Comparison of ENCODE assay signal across 11 mouse cellular contexts in genomic region chr8:90868334-90868733, GRCm38 (mm10). TPM values are rescaled to one million over a fixed set of nuclear protein-coding genes. Genes with fewer than 3 reads are reported as not detected.
A peak's percentile ranks its signal among the peaks of the same experiment; 100 is the strongest.
DNase-seq lines count a peak whose midpoint lies in the region; ATAC-seq and TF ChIP-seq lines count a peak whose summit lies in the region.
"Had no signal": no experiment of that assay in that cellular context is flagged by ENCODE, and none has a peak within 500 bp of the region (broad histone marks: within the 10 kb centered on the region; RNA-seq: fewer than 3 reads in every experiment).

No protein-coding gene starts in this region.

- H3K36me3 ChIP-seq in heart, adult 2 months (ENCODE audit: control insufficient read depth, insufficient read depth, low read length): peaks cover 6% of the 10 kb centered on the region
- 0 out of 2 replicates have a peak, but pooled peaks cover 2% of the 10 kb centered on the region for H3K36me3 ChIP-seq in heart, embryonic 11.5 days (ENCODE audit: control insufficient read depth, insufficient read depth, low read length)
- H3K36me3 ChIP-seq in midbrain, embryonic 10.5 days: no peaks in the 10 kb centered on the region
- H3K36me3 ChIP-seq in midbrain, embryonic 11.5 days (ENCODE audit: control insufficient read depth, insufficient read depth, low read length): no peaks in the 10 kb centered on the region
- H3K36me3 ChIP-seq: G1E; liver, embryonic 15.5 days had no signal

- H3K4me3 ChIP-seq in heart, adult 2 months: no peak overlapping the region
- H3K4me3 ChIP-seq in heart, embryonic 11.5 days (ENCODE audit: low read depth, low read length): no peak overlapping the region
- no peak overlapping the region for H3K4me3 ChIP-seq in midbrain, embryonic 10.5 days
- no peak overlapping the region for H3K4me3 ChIP-seq in midbrain, embryonic 11.5 days (ENCODE audit: low read depth, low read length)
- H3K4me3 ChIP-seq: liver, embryonic 15.5 days had no signal

- peaks cover 25% of the 10 kb centered on the region for H3K4me1 ChIP-seq in heart, adult 2 months (ENCODE audit: control insufficient read depth, insufficient read depth, low read length)
- H3K4me1 ChIP-seq in heart, embryonic 11.5 days (ENCODE audit: control insufficient read depth, insufficient read depth, low read length): peaks cover 13% of the 10 kb centered on the region
- peaks cover 47% of the 10 kb centered on the region for H3K4me1 ChIP-seq in midbrain, embryonic 10.5 days
- H3K4me1 ChIP-seq in midbrain, embryonic 11.5 days (ENCODE audit: control insufficient read depth, insufficient read depth, low read length): peaks cover 23% of the 10 kb centered on the region

- 22% methylated on average over 4 of the region's 4 CpGs for WGBS in heart, adult 2 months
- 76% methylated on average over 4 of the region's 4 CpGs for WGBS in heart, embryonic 11.5 days (ENCODE audit: insufficient replicate concordance)
- WGBS in midbrain, embryonic 10.5 days: 86% methylated on average over 4 of the region's 4 CpGs
- 77% methylated on average over 4 of the region's 4 CpGs for WGBS in midbrain, embryonic 11.5 days

- no peak overlapping the region for H3K4me2 ChIP-seq in heart, embryonic 11.5 days
- no peak overlapping the region for H3K4me2 ChIP-seq in midbrain, embryonic 11.5 days

- ATAC-seq in heart, embryonic 11.5 days (replicated peaks; ENCODE audit: insufficient number of reproducible peaks, low FRiP score, low TSS enrichment): no peak
- ATAC-seq in midbrain, embryonic 11.5 days (ENCODE audit: low FRiP score): no peak

- H3K27me3 ChIP-seq in heart, adult 2 months (ENCODE audit: control insufficient read depth, insufficient read depth, low read length): no peaks in the 10 kb centered on the region
- H3K27me3 ChIP-seq in heart, embryonic 11.5 days (ENCODE audit: control insufficient read depth, insufficient read depth, low read length): 0 out of 2 replicates have a peak, but pooled peaks cover 3% of the 10 kb centered on the region
- H3K27me3 ChIP-seq in midbrain, embryonic 10.5 days (ENCODE audit: low read depth, poor library complexity, severe bottlenecking): peaks cover 21% of the 10 kb centered on the region
- no peaks in the 10 kb centered on the region for H3K27me3 ChIP-seq in midbrain, embryonic 11.5 days (ENCODE audit: control insufficient read depth, insufficient read depth, low read length)

- intact Hi-C loops in heart, adult 2 months (cut with DNase I): loop anchor here (2.0 kb wide), 1 partner anchor 40 kb away; no protein-coding TSS in a partner anchor
- intact Hi-C loops in heart, postnatal 10 days (cut with DNase I): no loop called here

- peak in 1 of 2 experiments; percentile 39 for DNase-seq in heart, adult 2 months
- DNase-seq in midbrain, embryonic 10.5 days (ENCODE audit: low spot score): no peak
- DNase-seq in midbrain, embryonic 11.5 days (ENCODE audit: low spot score, missing footprints): no peak
- peak; percentile 32 to 41 for DNase-seq in heart, postnatal 10 days
- peak; percentile 68 to 82 for DNase-seq in right cerebral cortex, postnatal 36 days (ENCODE audit: low spot score in 2 of 2)
- DNase-seq in embryo, embryonic 9.5 days (ENCODE audit: extremely low spot score): no peak
- DNase-seq in spleen, postnatal 36 days (ENCODE audit: low spot score in 2 of 2): no peak

- H3K79me2 ChIP-seq in heart, adult 2 months (replicated peaks; ENCODE audit: control insufficient read depth, insufficient read depth, low read length): no peaks in the 10 kb centered on the region

- H3K9me3 ChIP-seq in heart, embryonic 11.5 days (replicated peaks; ENCODE audit: control insufficient read depth, low read length): no peaks in the 10 kb centered on the region
- no peaks in the 10 kb centered on the region for H3K9me3 ChIP-seq in midbrain, embryonic 10.5 days (replicated peaks)
- no peaks in the 10 kb centered on the region for H3K9me3 ChIP-seq in midbrain, embryonic 11.5 days (ENCODE audit: control insufficient read depth, low read length)
- H3K9me3 ChIP-seq: G1E; liver, embryonic 15.5 days had no signal

- no peak for TF ChIP-seq POLR2A in heart, adult 2 months (IDR thresholded peaks at IDR 0.05; ENCODE audit: insufficient read depth, low read depth, low read length)

- no peak overlapping the region for H3K9ac ChIP-seq in heart, adult 2 months (ENCODE audit: low read depth, low read length)
- H3K9ac ChIP-seq in heart, embryonic 11.5 days (ENCODE audit: low read depth, low read length): no peak overlapping the region
- H3K9ac ChIP-seq in midbrain, embryonic 11.5 days (ENCODE audit: low read length): no peak overlapping the region
- H3K9ac ChIP-seq: liver, embryonic 15.5 days had no signal

- TF ChIP-seq CTCF in heart, adult 2 months (IDR thresholded peaks at IDR 0.05): no peak

- no peak for TF ChIP-seq EP300 in heart, adult 2 months (IDR thresholded peaks at IDR 0.05; ENCODE audit: insufficient read depth, low read depth, low read length)

- H3K27ac ChIP-seq in heart, adult 2 months: peak overlapping the region; percentile 85
- H3K27ac ChIP-seq in heart, embryonic 11.5 days (ENCODE audit: low read depth, low read length): no peak overlapping the region
- H3K27ac ChIP-seq in midbrain, embryonic 10.5 days (replicated peaks): 0 out of 2 replicates have a peak overlapping the region, but pooled peaks have one; percentile 23
- H3K27ac ChIP-seq in midbrain, embryonic 11.5 days (ENCODE audit: low read depth, low read length): no peak overlapping the region
- H3K27ac ChIP-seq: liver, embryonic 15.5 days had no signal

RNA-seq across cellular contexts. Expression of gene Chd9, which starts 40.2 kb away (rescaled TPM):
- total RNA-seq in heart, adult 2 months (2021): 10 to 100 TPM; 43.5 to 49.7 TPM
- 54.4 and 54.6 TPM in 2 replicates for polyA plus RNA-seq in heart, adult 2 months (2012; rRNA removed)
- polyA plus RNA-seq in heart, embryonic 11.5 days (2014; fragmentation: Nextera tagmentation; extraction: Ambion mirVana): 44.7 and 46.7 TPM in 2 replicates
- polyA plus RNA-seq in midbrain, embryonic 10.5 days (2016; fragmentation: Nextera tagmentation; extraction: Ambion mirVana): 29.0 and 37.6 TPM in 2 replicates
- polyA plus RNA-seq in midbrain, embryonic 11.5 days (2014; fragmentation: Nextera tagmentation; extraction: Ambion mirVana): 35.8 and 38.1 TPM in 2 replicates
- total RNA-seq in heart, postnatal 10 days (2021): 10 to 100 TPM; 47.9 to 51.0 TPM

RNA-seq across cellular contexts. Expression of gene Gm19935, which starts 51.1 kb away (rescaled TPM):
- not detected for total RNA-seq in heart, adult 2 months (2021)
- polyA plus RNA-seq in heart, adult 2 months (2012; rRNA removed): 1.2 TPM in 1 of 2 replicates, not detected in the other
- polyA plus RNA-seq in heart, embryonic 11.5 days (2014; fragmentation: Nextera tagmentation; extraction: Ambion mirVana): not detected in 2 replicates
- polyA plus RNA-seq in midbrain, embryonic 10.5 days (2016; fragmentation: Nextera tagmentation; extraction: Ambion mirVana): not detected in 2 replicates
- polyA plus RNA-seq in midbrain, embryonic 11.5 days (2014; fragmentation: Nextera tagmentation; extraction: Ambion mirVana): not detected in 2 replicates
- total RNA-seq in heart, postnatal 10 days (2021): not detected
- total RNA-seq: G1E had no signal
- polyA plus RNA-seq: embryonic facial prominence, embryonic 11.5 days; G1E; liver, embryonic 15.5 days had no signal

Comparison
In these comparisons a context has a peak if more than half of its experiments do, and no peak if none do; other contexts are left out.
1. H3K27ac ChIP-seq: peak in heart, adult 2 months (single experiment) and midbrain, embryonic 10.5 days (single experiment); none in heart, embryonic 11.5 days (single experiment) and midbrain, embryonic 11.5 days (single experiment).
2. DNase-seq: peak in heart, postnatal 10 days (2 of 2) and right cerebral cortex, postnatal 36 days (2 of 2); none in midbrain, embryonic 10.5 days (single experiment), midbrain, embryonic 11.5 days (single experiment), embryo, embryonic 9.5 days (single experiment) and spleen, postnatal 36 days (0 of 2).